ENCODE assay signal across 11 mouse cellular contexts in the genomic region with DNA sequence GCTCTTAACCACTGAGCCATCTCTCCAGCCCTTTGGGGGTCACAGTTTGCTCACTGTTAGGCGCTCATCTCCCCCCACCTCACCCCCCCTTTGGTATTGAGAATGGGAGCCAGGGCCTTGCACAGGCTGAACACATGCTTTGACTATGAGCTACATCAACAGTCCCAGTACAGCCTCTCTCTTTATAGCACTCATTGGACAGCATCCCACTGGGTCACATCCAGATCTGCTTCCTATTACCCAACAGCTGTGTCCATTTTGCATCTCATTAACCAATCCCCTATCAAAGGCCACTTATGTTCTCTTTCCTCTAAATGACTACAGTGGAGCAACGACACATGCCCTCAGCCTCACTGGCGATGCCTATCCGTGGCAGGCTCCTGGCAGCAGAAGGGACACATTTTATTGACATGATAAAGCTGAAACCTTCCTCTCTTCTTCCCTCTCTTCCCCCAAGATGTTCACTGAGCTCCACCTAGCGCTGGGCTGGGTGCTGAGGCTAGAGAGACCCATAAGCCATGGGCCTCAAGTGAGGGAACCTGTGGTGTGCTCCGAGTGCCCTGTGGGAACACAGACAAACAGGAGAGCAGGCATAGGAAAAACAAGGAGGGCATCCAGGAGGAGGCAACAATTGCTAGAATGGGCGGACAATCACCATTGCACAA. TPM values are rescaled to one million over a fixed set of nuclear protein-coding genes. Genes with fewer than 3 reads are reported as not detected.
A peak's percentile ranks its signal among the peaks of the same experiment; 100 is the strongest.
DNase-seq lines count a peak whose midpoint lies in the region; ATAC-seq lines count a peak whose summit lies in the region.
"Had no signal": no experiment of that assay in that cellular context is flagged by ENCODE, and none has a peak within 500 bp of the region (broad histone marks: within the 10 kb centered on the region; RNA-seq: fewer than 3 reads in every experiment).

No protein-coding gene starts in this region.

- peak; percentile 70 to 71 for DNase-seq in heart, adult 18-20 months
- no peak for DNase-seq in heart, adult 8-10 months (ENCODE audit: low spot score)
- DNase-seq in right cerebral cortex, postnatal 4 days = peak; percentile 34
- DNase-seq in right cerebral cortex, postnatal 36 days (ENCODE audit: low spot score in 2 of 2) = no peak
- DNase-seq in hindbrain, embryonic 14.5 days (ENCODE audit: low spot score) = no peak
- DNase-seq in lung, postnatal 36 days = peak; percentile 28

- no peaks in the 10 kb centered on the region for H3K9me3 ChIP-seq in hindbrain, embryonic 14.5 days (ENCODE audit: control insufficient read depth, low read length)
- H3K9me3 ChIP-seq: G1E; megakaryocyte, embryonic 14.5 days had no signal

- no peak overlapping the region for H3K4me2 ChIP-seq in hindbrain, embryonic 14.5 days (replicated peaks)

- no peaks in the 10 kb centered on the region for H3K36me3 ChIP-seq in hindbrain, embryonic 14.5 days (replicated peaks; ENCODE audit: control insufficient read depth, insufficient read depth)
- H3K36me3 ChIP-seq: G1E had no signal

- H3K4me1 ChIP-seq in hindbrain, embryonic 14.5 days (replicated peaks; ENCODE audit: control insufficient read depth, insufficient read depth, low read length) = 0 out of 2 replicates have a peak, but pooled peaks cover 4% of the 10 kb centered on the region

- H3K9ac ChIP-seq in hindbrain, embryonic 14.5 days = no peak overlapping the region

- H3K27me3 ChIP-seq in hindbrain, embryonic 14.5 days (ENCODE audit: control insufficient read depth, insufficient read depth, low read length) = no peaks in the 10 kb centered on the region

- ATAC-seq in hindbrain, embryonic 14.5 days (ENCODE audit: low FRiP score) = peak; percentile 62; the same call in 1 of the 2 replicates
- ATAC-seq in cerebellum, adult (ENCODE audit: insufficient number of reproducible peaks, low FRiP score, low TSS enrichment) = no peak
- no peak for ATAC-seq in activated CD4-positive, CD25-positive, alpha-beta regulatory T cell, adult 4 months

- H3K27ac ChIP-seq in hindbrain, embryonic 14.5 days = no peak overlapping the region

- WGBS in hindbrain, embryonic 14.5 days = 54% methylated on average over 7 of the region's 7 CpGs

- no peak overlapping the region for H3K4me3 ChIP-seq in hindbrain, embryonic 14.5 days (replicated peaks; ENCODE audit: low read length)
- H3K4me3 ChIP-seq: erythroblast, embryonic 14.5 days; megakaryocyte, embryonic 14.5 days had no signal

RNA-seq across cellular contexts. Expression of a gene that starts 57.3 kb away (rescaled TPM):
- total RNA-seq in heart, adult 18-20 months (2021) = 10 to 100 TPM; 33.4 to 39.3 TPM
- total RNA-seq in heart, adult 8-10 months (2022) = 10 to 100 TPM; 28.8 to 35.6 (median 30.2) TPM
- polyA plus RNA-seq in hindbrain, embryonic 14.5 days (2014; fragmentation: Nextera tagmentation; extraction: Ambion mirVana) = 27.8 and 28.6 TPM in 2 replicates
- 10 to 100 TPM; 24.8 to 30.0 TPM for polyA plus RNA-seq in activated CD4-positive, CD25-positive, alpha-beta regulatory T cell, adult 4 months (2017; shearing (Covaris generic))

Comparison
In these comparisons a context has a peak if more than half of its experiments do, and no peak if none do; other contexts are left out.
1. DNase-seq: peak in heart, adult 18-20 months (2 of 2), right cerebral cortex, postnatal 4 days (single experiment) and lung, postnatal 36 days (single experiment); none in heart, adult 8-10 months (single experiment), right cerebral cortex, postnatal 36 days (0 of 2) and hindbrain, embryonic 14.5 days (single experiment).